Mouse (Mus musculus): ENCODE results near the gene Hoxd3.

GRCm38 (mm10) chr2:74700546-74701112, 11.1 kb upstream of the Hoxd3 start:
- TF ChIP-seq CTCF (IDR thresholded peaks at IDR 0.05; ENCODE audit: borderline replicate concordance, insufficient read depth, low read depth, low read length) = no peak
- TF ChIP-seq POLR2A (IDR thresholded peaks at IDR 0.05; ENCODE audit: borderline replicate concordance, insufficient read depth, low read length) = no peak

All from cerebellum, adult 2 months (tissue).